Mouse (Mus musculus) cerebellum, adult 2 months (tissue): Measurements from ENCODE around the gene Actl10. TPM values are rescaled to one million over a fixed set of nuclear protein-coding genes. Genes with fewer than 3 reads are reported as not detected.

ENCODE experiments used
- DNase-seq, 2 experiments: peaks; one replicate each; pipeline ENCODE4 v3.0.0; 2021
- H3K27ac ChIP-seq: fragments of 200-500 bp; 2 replicates; pipeline ENCODE4 v1.5.1; 2012; ENCODE audit warnings: low read length, control low read depth, inconsistent platforms; ENCODE audit not compliant: insufficient read depth
- H3K27me3 ChIP-seq: fragments of 200-500 bp; 2 replicates; pipeline ENCODE4 v1.6.1; 2012; ENCODE audit warnings: inconsistent platforms, mild to moderate bottlenecking, low read length, moderate library complexity; ENCODE audit not compliant: control insufficient read depth, insufficient read depth
- H3K4me1 ChIP-seq: fragments of 200-500 bp; 2 replicates; pipeline ENCODE4 v1.6.1; 2011; ENCODE audit warnings: low read length; ENCODE audit not compliant: control insufficient read depth, insufficient read depth
- H3K4me3 ChIP-seq: fragments of 200-500 bp; replicated peaks from 2 replicates; pipeline ENCODE3; 2011; ENCODE audit warnings: mild to moderate bottlenecking, low read depth, low read length, control low read depth; ENCODE audit not compliant: insufficient read depth
- CTCF ChIP-seq: fragments of 200-500 bp; IDR thresholded peaks from 2 replicates; pipeline ENCODE4 v1.5.1; 2011; ENCODE audit warnings: low read depth, mild to moderate bottlenecking, control low read depth, low read length, moderate library complexity, borderline replicate concordance; ENCODE audit not compliant: insufficient read depth
- POLR2A ChIP-seq: fragments of 200-500 bp; IDR thresholded peaks from 2 replicates; pipeline ENCODE4 v1.6.1; 2011; ENCODE audit warnings: low read length, control low read depth, borderline replicate concordance; ENCODE audit not compliant: insufficient read depth
- WGBS: fragments of 180-500 bp; shearing (Covaris S2); methylation state at CpG from one replicate; pipeline ENCODE4 v1.1.7; 2018; 5-methylcytosine and 5-hydroxymethylcytosine counted together
- polyA plus RNA-seq: library from polyadenylated mRNA; depleted of rRNA; stranded (reverse); fragments of >200 nt; gene quantifications from 2 replicates; pipeline ENCODE4 v1.2.3, GENCODE M21; 2012

Gene Actl10
- polyA plus RNA-seq, 1 experiment, result 0.07 TPM

GRCm38 (mm10) chr2:154568329-154569070 is 16.9 kb downstream of the Actl10 start:
- no peak for DNase-seq
- TF ChIP-seq CTCF, result no peak
- TF ChIP-seq POLR2A, result no peak
- no peaks in the 10 kb centered on the region for H3K27me3 ChIP-seq
- H3K27ac ChIP-seq, result no peak overlapping the region
- H3K4me1 ChIP-seq, result peaks cover 24% of the 10 kb centered on the region
- 55% methylated on average over 10 of the region's 10 CpGs for WGBS
- H3K4me3 ChIP-seq, result no peak overlapping the region

GRCm38 (mm10) chr2:154569071-154569748 is 17.6 kb downstream of the Actl10 start:
- H3K27ac ChIP-seq, result no peak overlapping the region
- TF ChIP-seq CTCF (no peak), POLR2A (no peak)

GRCm38 (mm10) chr2:154569836-154570286 is 18.3 kb downstream of the Actl10 start, which contains the start of gene E2f1:
E2f1 (minus strand) TSS chr2:154569892.
- H3K27ac ChIP-seq, result no peak within 1 kb of the TSS; the same call in 1 of the 2 replicates
- WGBS, result under 1% methylated on average over 38 of the region's 44 CpGs
- H3K27me3 ChIP-seq, result no peaks in the 10 kb centered on the region
- peak within 1 kb of the TSS; percentile 84 for H3K4me3 ChIP-seq
- DNase-seq, result peak; percentile 90 to 94
- peaks cover 12% of the 10 kb centered on the region for H3K4me1 ChIP-seq
- TF ChIP-seq POLR2A, result peak; percentile 37; the same call in 1 of the 2 replicates
- TF ChIP-seq CTCF, result no peak

More at GRCm38 (mm10) chr2:154569071-154569748, 17.6 kb downstream of the Actl10 start:
- no peak for DNase-seq
- Histone ChIP-seq H3K27me3 (no peaks in the 10 kb centered on the region), H3K4me1 (peaks cover 18% of the 10 kb centered on the region), H3K4me3 (peak overlapping the region; percentile 44)
- WGBS, result 2% methylated on average over 70 of the region's 70 CpGs

GRCm38 (mm10) chr2:154570666-154571065 is 19.1 kb downstream of the Actl10 start:
- 61% methylated on average over 4 of the region's 4 CpGs for WGBS
- no peak for DNase-seq
- no peak overlapping the region for H3K4me3 ChIP-seq
- H3K27ac ChIP-seq, result no peak overlapping the region
- H3K27me3 ChIP-seq, result no peaks in the 10 kb centered on the region
- peaks cover 6% of the 10 kb centered on the region for H3K4me1 ChIP-seq
- TF ChIP-seq POLR2A (no peak), CTCF (no peak)

- Histone ChIP-seq H3K27me3 (no peaks in the 10 kb centered on the region), H3K27ac (no peak overlapping the region), H3K4me3 (no peak overlapping the region), H3K4me1 (no peaks in the 10 kb centered on the region; the same call in 1 of the 2 replicates)
- no peak for DNase-seq
- TF ChIP-seq CTCF, result no peak
- TF ChIP-seq POLR2A, result no peak
- WGBS, result 85% methylated on average over 4 of the region's 4 CpGs
Measured at GRCm38 (mm10) chr2:154571266-154571665, 19.7 kb downstream of the Actl10 start.

- WGBS, result 78% methylated on average over 8 of the region's 8 CpGs
- no peak for DNase-seq
- Histone ChIP-seq H3K4me3 (no peak overlapping the region), H3K27ac (no peak overlapping the region), H3K4me1 (no peaks in the 10 kb centered on the region), H3K27me3 (no peaks in the 10 kb centered on the region)
- TF ChIP-seq POLR2A (no peak), CTCF (no peak)
Measured at GRCm38 (mm10) chr2:154571976-154572375, 20.4 kb downstream of the Actl10 start.

GRCm38 (mm10) chr2:154572996-154573395 is 21.4 kb downstream of the Actl10 start:
- no peak for DNase-seq
- Histone ChIP-seq H3K4me3 (no peak overlapping the region), H3K27me3 (no peaks in the 10 kb centered on the region), H3K4me1 (no peaks in the 10 kb centered on the region), H3K27ac (no peak overlapping the region)
- TF ChIP-seq CTCF, result no peak
- TF ChIP-seq POLR2A, result no peak
- WGBS, result 46% methylated on average over 3 of the region's 3 CpGs
